Mouse (Mus musculus) CH12.LX (cell line): ENCODE measurements around the gene Slc44a4. TPM values are rescaled to one million over a fixed set of nuclear protein-coding genes. Genes with fewer than 3 reads are reported as not detected.

Source experiments
- DNase-seq: peaks from one replicate; pipeline ENCODE4 v3.0.0-alpha.2; 2013; ENCODE audit errors: extremely low read depth
- H3K27ac ChIP-seq: 2 replicates; pipeline ENCODE4 v1.5.1; 2012; ENCODE audit warnings: low read depth, mild to moderate bottlenecking, control low read depth, moderate library complexity; ENCODE audit not compliant: insufficient read depth
- H3K27me3 ChIP-seq: replicated peaks from 2 replicates; pipeline ENCODE3; 2012; ENCODE audit warnings: inconsistent platforms
- H3K36me3 ChIP-seq, 2 experiments: replicated peaks in 1 of 2; 2 replicates each; pipeline versions ENCODE3 to v1.6.1; 2012; ENCODE audit warnings: inconsistent platforms in 1 of 2, low read length in 1 of 2, mild to moderate bottlenecking in 1 of 2, mixed read lengths in 1 of 2, moderate library complexity in 1 of 2; ENCODE audit not compliant: control insufficient read depth in 1 of 2, insufficient read depth in 1 of 2
- H3K4me1 ChIP-seq, 2 experiments: 2 replicates each; pipeline ENCODE4 v1.6.1; 2012; ENCODE audit warnings: inconsistent platforms in 1 of 2, moderate library complexity in 1 of 2; ENCODE audit not compliant: insufficient read depth in 2 of 2, control insufficient read depth in 1 of 2
- H3K4me2 ChIP-seq: 2 replicates; pipeline ENCODE4 v1.6.1; 2012; ENCODE audit warnings: low read depth, mild to moderate bottlenecking, control low read depth; ENCODE audit not compliant: poor library complexity, insufficient read depth, severe bottlenecking
- H3K4me3 ChIP-seq, 3 experiments: fragments of 150-350 bp in 1 of 3; sonication (generic) in 1 of 3; replicated peaks in 1 of 3; 2 replicates each; pipeline versions ENCODE3 to v1.5.1; 2011 to 2012; ENCODE audit warnings: low read depth in 2 of 3, low read length in 2 of 3, mild to moderate bottlenecking in 2 of 3, moderate library complexity in 2 of 3, control low read depth in 1 of 3, improper control_type of control experiment in 1 of 3, inconsistent platforms in 1 of 3, mixed read lengths in 1 of 3; ENCODE audit not compliant: poor library complexity in 1 of 3
- H3K79me2 ChIP-seq: replicated peaks from 2 replicates; pipeline ENCODE4 v1.6.1; 2012; ENCODE audit warnings: mild to moderate bottlenecking, moderate library complexity; ENCODE audit not compliant: control insufficient read depth, poor library complexity, insufficient read depth, severe bottlenecking; ENCODE audit errors: extremely low read depth
- H3K9ac ChIP-seq: 2 replicates; pipeline ENCODE4 v1.6.1; 2012; ENCODE audit warnings: low read depth, mild to moderate bottlenecking, control low read depth, moderate library complexity; ENCODE audit not compliant: insufficient read depth
- H3K9me3 ChIP-seq: replicated peaks from 2 replicates; pipeline ENCODE3; 2012; ENCODE audit warnings: low read length, inconsistent platforms, mixed read lengths
- BHLHE40 ChIP-seq: IDR thresholded peaks from 2 replicates; pipeline ENCODE4 v1.6.1; 2011; ENCODE audit warnings: mild to moderate bottlenecking, low read depth, low read length, improper control_type of control experiment
- CTCF ChIP-seq, 2 experiments: IDR thresholded peaks in 1 of 2; conservative IDR thresholded peaks in 1 of 2; 2 replicates each; pipeline ENCODE4 v1.5.1; 2011 to 2012; ENCODE audit warnings: low read depth in 2 of 2, low read length in 2 of 2, improper control_type of control experiment in 1 of 2, inconsistent platforms in 1 of 2, mild to moderate bottlenecking in 1 of 2, moderate library complexity in 1 of 2
- ETS1 ChIP-seq: conservative IDR thresholded peaks from 2 replicates; pipeline ENCODE4 v1.6.1; 2012; ENCODE audit warnings: low read depth, mild to moderate bottlenecking, inconsistent platforms, low read length, improper control_type of control experiment, moderate library complexity
- HCFC1 ChIP-seq: IDR thresholded peaks from 2 replicates; pipeline ENCODE4 v1.6.1; 2012; ENCODE audit warnings: low read depth, mild to moderate bottlenecking, inconsistent platforms, low read length, improper control_type of control experiment
- IRF4 ChIP-seq: IDR thresholded peaks from 2 replicates; pipeline ENCODE4 v1.6.1; 2014; ENCODE audit warnings: low read depth, mild to moderate bottlenecking, inconsistent platforms, low read length, improper control_type of control experiment
- JUN ChIP-seq: IDR thresholded peaks from 2 replicates; pipeline ENCODE4 v1.6.1; 2011; ENCODE audit warnings: low read depth, mild to moderate bottlenecking, low read length, improper control_type of control experiment, moderate library complexity; ENCODE audit not compliant: insufficient read depth
- MAX ChIP-seq: IDR thresholded peaks from 2 replicates; pipeline ENCODE4 v1.6.1; 2011; ENCODE audit warnings: low read length, improper control_type of control experiment
- NRF1 ChIP-seq: IDR thresholded peaks from 2 replicates; pipeline ENCODE4 v1.6.1; 2014; ENCODE audit warnings: low read depth, mild to moderate bottlenecking, inconsistent platforms, low read length, improper control_type of control experiment, moderate library complexity
- PAX5 ChIP-seq: IDR thresholded peaks from 2 replicates; pipeline ENCODE4 v1.6.1; 2012; ENCODE audit warnings: low read length, inconsistent platforms, mixed read lengths
- POLR2A ChIP-seq: IDR thresholded peaks from 2 replicates; pipeline ENCODE4 v1.6.1; 2011; ENCODE audit warnings: low read depth, mild to moderate bottlenecking, improper control_type of control experiment, low read length
- RAD21 ChIP-seq: IDR thresholded peaks from 2 replicates; pipeline ENCODE4 v1.6.1; 2011; ENCODE audit warnings: low read depth, mild to moderate bottlenecking, low read length, improper control_type of control experiment, moderate library complexity
- RCOR1 ChIP-seq: conservative IDR thresholded peaks from 2 replicates; pipeline ENCODE4 v1.6.1; 2012; ENCODE audit warnings: low read depth, mild to moderate bottlenecking, inconsistent platforms, low read length, improper control_type of control experiment
- SIN3A ChIP-seq: IDR thresholded peaks from 2 replicates; pipeline ENCODE4 v1.6.1; 2012; ENCODE audit warnings: low read length, improper control_type of control experiment, inconsistent platforms
- SMC3 ChIP-seq: IDR thresholded peaks from 2 replicates; pipeline ENCODE4 v1.6.1; 2011; ENCODE audit warnings: low read depth, low read length, improper control_type of control experiment
- UBTF ChIP-seq: IDR thresholded peaks from 2 replicates; pipeline ENCODE4 v1.6.1; 2012; ENCODE audit warnings: low read depth, mild to moderate bottlenecking, inconsistent platforms, low read length, improper control_type of control experiment, moderate library complexity
- USF1 ChIP-seq: IDR thresholded peaks from 2 replicates; pipeline ENCODE4 v1.6.1; 2014; ENCODE audit warnings: low read depth, mild to moderate bottlenecking, inconsistent platforms, low read length, improper control_type of control experiment
- ZMIZ1 ChIP-seq: IDR thresholded peaks from 2 replicates; pipeline ENCODE4 v1.6.1; 2012; ENCODE audit warnings: low read depth, mild to moderate bottlenecking, inconsistent platforms, low read length, improper control_type of control experiment
- dilution Hi-C: fragments of 300-500 bp; cut with MboI; formaldehyde crosslinking; loops from 2 replicates; pipeline ENCODE4 v1.14.3; 2020; ENCODE audit warnings: low sequenced_read_pairs; ENCODE audit not compliant: extremely low pct_unique_long_range_greater_than_20kb, extremely low pct_ligation_motif_present
- in situ Hi-C: fragments of 300-500 bp; cut with MboI; formaldehyde crosslinking; loops from 3 replicates; pipeline ENCODE4 v1.14.3; 2019; ENCODE audit warnings: low sequenced_read_pairs, low pct_ligation_motif_present, low pct_unique_long_range_greater_than_20kb, mixed read lengths
- polyA plus RNA-seq: library from polyadenylated mRNA; unstranded; fragments of >175 nt; gene quantifications from 2 replicates; pipeline ENCODE4 v1.2.1, GENCODE M21; 2012; ENCODE audit warnings: low read depth; ENCODE audit not compliant: insufficient read length
- total RNA-seq, 2 experiments: library from RNA; depleted of rRNA; stranded (reverse); fragments of 300-350 nt in 1 of 2; fragments of >200 nt in 1 of 2; gene quantifications; 2 replicates each; pipeline ENCODE4 v1.2.3; 2012 to 2014

The Slc44a4 gene
- total and polyA plus RNA-seq, 3 experiments: 0.55 to 1.4 (median 0.62) TPM

DNA sequence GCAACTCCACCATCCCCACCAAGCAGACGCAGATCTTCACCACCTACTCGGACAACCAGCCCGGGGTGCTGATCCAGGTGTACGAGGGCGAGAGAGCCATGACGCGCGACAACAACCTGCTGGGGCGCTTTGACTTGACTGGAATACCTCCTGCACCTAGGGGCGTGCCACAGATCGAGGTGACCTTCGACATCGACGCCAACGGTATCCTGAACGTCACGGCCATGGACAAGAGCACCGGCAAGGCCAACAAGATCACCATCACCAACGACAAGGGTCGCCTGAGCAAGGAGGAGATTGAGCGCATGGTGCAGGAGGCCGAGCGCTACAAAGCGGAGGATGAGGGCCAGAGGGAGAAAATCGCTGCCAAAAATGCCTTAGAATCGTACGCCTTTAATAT lies 64.0 kb downstream of the Slc44a4 start:
- H3K9me3 ChIP-seq: peaks cover 2% of the 10 kb centered on the region
- TF ChIP-seq POLR2A (no peak), NRF1 (no peak), SIN3A (no peak), MAX (no peak), USF1 (no peak), PAX5 (no peak), CTCF (conservative IDR thresholded peaks at IDR 0.05 in 1 of 2, IDR thresholded peaks at IDR 0.05 in 1 of 2; ENCODE audit: low read depth in 2 of 2, low read length in 2 of 2) (no peak), RAD21 (no peak), HCFC1 (no peak), ZMIZ1 (no peak)
- peaks cover 2 to 22% of the 10 kb centered on the region in 2 experiments for H3K36me3 ChIP-seq
- dilution Hi-C loops: no loop called here
- H3K9ac ChIP-seq: no peak overlapping the region
- H3K4me3 ChIP-seq: no peak overlapping the region
- peaks cover 15% of the 10 kb centered on the region for H3K79me2 ChIP-seq
- no peak for DNase-seq
- in situ Hi-C loops: no loop called here
- no peak overlapping the region for H3K4me2 ChIP-seq
- peaks cover 2 to 9% of the 10 kb centered on the region in 2 experiments; a peak in 3 of 4 replicates for H3K4me1 ChIP-seq
- H3K27ac ChIP-seq: no peak overlapping the region
- no peaks in the 10 kb centered on the region for H3K27me3 ChIP-seq

DNA sequence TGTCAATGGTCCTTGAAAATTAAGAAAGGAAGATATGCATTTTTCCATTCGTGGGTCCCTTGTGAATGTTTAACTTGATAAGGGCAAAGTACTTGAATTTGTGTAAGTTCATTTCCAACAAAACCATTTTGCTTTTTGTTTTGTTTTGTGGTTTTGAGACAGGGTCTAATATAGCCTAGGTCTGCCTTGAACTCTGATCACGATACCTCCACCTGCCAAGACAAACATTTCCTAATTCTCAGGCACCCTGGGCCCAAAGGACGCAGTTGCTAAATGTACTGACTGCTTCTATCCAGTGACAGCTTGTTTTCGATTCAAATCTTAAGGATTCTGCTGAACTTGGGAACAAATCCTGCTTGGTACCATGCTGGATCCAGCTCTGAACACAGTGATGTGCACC lies 65.4 kb downstream of the Slc44a4 start:
- in situ Hi-C loops (no loop called here), dilution Hi-C loops (no loop called here)
- Histone ChIP-seq H3K27ac (no peak overlapping the region), H3K9ac (no peak overlapping the region), H3K36me3 (peaks cover 3 to 27% of the 10 kb centered on the region in 2 experiments), H3K79me2 (peaks cover 24% of the 10 kb centered on the region), H3K27me3 (no peaks in the 10 kb centered on the region), H3K9me3 (peaks cover 2% of the 10 kb centered on the region), H3K4me1 (peaks cover 2 to 16% of the 10 kb centered on the region in 2 experiments; a peak in 3 of 4 replicates), H3K4me3 (no peak overlapping the region), H3K4me2 (no peak overlapping the region)
- no peak for DNase-seq
- no peak for TF ChIP-seq SIN3A
- TF ChIP-seq MAX: no peak
- TF ChIP-seq BHLHE40: no peak
- TF ChIP-seq ETS1: no peak
- TF ChIP-seq UBTF: no peak
- TF ChIP-seq SMC3: no peak
- no peak for TF ChIP-seq RCOR1
- no peak for TF ChIP-seq RAD21
- TF ChIP-seq PAX5: no peak
- no peak for TF ChIP-seq IRF4
- no peak for TF ChIP-seq JUN
- TF ChIP-seq HCFC1: no peak

Other genes starting within 250 kb of the Slc44a4 start
Only the 20 nearest of the 37 such genes appear.
- not detected in 2 replicates for gene Cyp21a1, start 109.9 kb upstream of the Slc44a4 start, total RNA-seq (2012; rRNA removed)
- gene Cyp21a1, start 109.9 kb upstream of the Slc44a4 start, total RNA-seq (2014; rRNA removed): not detected in 2 replicates
- not detected in 2 replicates for gene Cyp21a1, start 109.9 kb upstream of the Slc44a4 start, polyA plus RNA-seq
- gene Stk19, start 77.5 kb upstream of the Slc44a4 start, total RNA-seq (2012; rRNA removed): 27.7 and 32.9 TPM in 2 replicates
- 21.2 and 22.6 TPM in 2 replicates for gene Stk19, start 77.5 kb upstream of the Slc44a4 start, total RNA-seq (2014; rRNA removed)
- gene Stk19, start 77.5 kb upstream of the Slc44a4 start, polyA plus RNA-seq: 37.1 and 41.3 TPM in 2 replicates
- 16.3 and 17.2 TPM in 2 replicates for gene Dxo, start 77.4 kb upstream of the Slc44a4 start, total RNA-seq (2012; rRNA removed)
- gene Dxo, start 77.4 kb upstream of the Slc44a4 start, total RNA-seq (2014; rRNA removed): 6.3 and 10.0 TPM in 2 replicates
- 26.9 and 31.6 TPM in 2 replicates for gene Dxo, start 77.4 kb upstream of the Slc44a4 start, polyA plus RNA-seq
- gene Skiv2l, start 64.3 kb upstream of the Slc44a4 start, total RNA-seq (2012; rRNA removed): 50.5 and 52.9 TPM in 2 replicates
- 22.0 and 26.1 TPM in 2 replicates for gene Skiv2l, start 64.3 kb upstream of the Slc44a4 start, total RNA-seq (2014; rRNA removed)
- 35.2 and 44.1 TPM in 2 replicates for gene Skiv2l, start 64.3 kb upstream of the Slc44a4 start, polyA plus RNA-seq
- gene Nelfe, start 64.1 kb upstream of the Slc44a4 start, total RNA-seq (2012; rRNA removed): 55.6 and 60.0 TPM in 2 replicates
- gene Nelfe, start 64.1 kb upstream of the Slc44a4 start, total RNA-seq (2014; rRNA removed): 38.7 and 39.6 TPM in 2 replicates
- 159 and 177 TPM in 2 replicates for gene Nelfe, start 64.1 kb upstream of the Slc44a4 start, polyA plus RNA-seq
- gene Cfb, start 51.9 kb upstream of the Slc44a4 start, total RNA-seq (2012; rRNA removed): 0.25 and 0.34 TPM in 2 replicates
- gene Cfb, start 51.9 kb upstream of the Slc44a4 start, total RNA-seq (2014; rRNA removed): not detected in 2 replicates
- 3.4 and 5.9 TPM in 2 replicates for gene Cfb, start 51.9 kb upstream of the Slc44a4 start, polyA plus RNA-seq
- 6.9 and 9.3 TPM in 2 replicates for gene Zbtb12, start 35.0 kb upstream of the Slc44a4 start, total RNA-seq (2012; rRNA removed)
- 2.2 and 2.4 TPM in 2 replicates for gene Zbtb12, start 35.0 kb upstream of the Slc44a4 start, total RNA-seq (2014; rRNA removed)
- 8.0 and 8.5 TPM in 2 replicates for gene Zbtb12, start 35.0 kb upstream of the Slc44a4 start, polyA plus RNA-seq
- gene Gm20547, start 32.4 kb upstream of the Slc44a4 start, total RNA-seq (2012; rRNA removed): not detected in 2 replicates
- gene Gm20547, start 32.4 kb upstream of the Slc44a4 start, total RNA-seq (2014; rRNA removed): not detected in 2 replicates
- not detected in 2 replicates for gene Gm20547, start 32.4 kb upstream of the Slc44a4 start, polyA plus RNA-seq
- 2.3 and 3.1 TPM in 2 replicates for gene C2, start 16.2 kb upstream of the Slc44a4 start, total RNA-seq (2012; rRNA removed)
- 0.69 and 1.3 TPM in 2 replicates for gene C2, start 16.2 kb upstream of the Slc44a4 start, total RNA-seq (2014; rRNA removed)
- gene C2, start 16.2 kb upstream of the Slc44a4 start, polyA plus RNA-seq: 4.3 and 6.6 TPM in 2 replicates
- 118 and 150 TPM in 2 replicates for gene Ehmt2, start 16.0 kb upstream of the Slc44a4 start, total RNA-seq (2012; rRNA removed)
- gene Ehmt2, start 16.0 kb upstream of the Slc44a4 start, total RNA-seq (2014; rRNA removed): 68.7 and 73.5 TPM in 2 replicates
- 100 and 113 TPM in 2 replicates for gene Ehmt2, start 16.0 kb upstream of the Slc44a4 start, polyA plus RNA-seq
- 27.5 and 31.2 TPM in 2 replicates for gene Neu1, start 16.8 kb downstream of the Slc44a4 start, total RNA-seq (2012; rRNA removed)
- 28.8 and 32.0 TPM in 2 replicates for gene Neu1, start 16.8 kb downstream of the Slc44a4 start, total RNA-seq (2014; rRNA removed)
- 31.9 and 35.4 TPM in 2 replicates for gene Neu1, start 16.8 kb downstream of the Slc44a4 start, polyA plus RNA-seq
- 0.08 and 0.25 TPM in 2 replicates for gene Hspa1b, start 44.8 kb downstream of the Slc44a4 start, total RNA-seq (2012; rRNA removed)
- gene Hspa1b, start 44.8 kb downstream of the Slc44a4 start, total RNA-seq (2014; rRNA removed): 0.15 and 0.30 TPM in 2 replicates
- 0.15 TPM in 1 of 2 replicates, not detected in the other for gene Hspa1b, start 44.8 kb downstream of the Slc44a4 start, polyA plus RNA-seq
- not detected in 2 replicates for gene Gm20481, start 55.4 kb downstream of the Slc44a4 start, total RNA-seq (2012; rRNA removed)
- gene Gm20481, start 55.4 kb downstream of the Slc44a4 start, total RNA-seq (2014; rRNA removed): not detected in 2 replicates
- gene Gm20481, start 55.4 kb downstream of the Slc44a4 start, polyA plus RNA-seq: not detected in 2 replicates
- gene Hspa1a, start 57.7 kb downstream of the Slc44a4 start, total RNA-seq (2012; rRNA removed): not detected in 2 replicates
- not detected in 2 replicates for gene Hspa1a, start 57.7 kb downstream of the Slc44a4 start, total RNA-seq (2014; rRNA removed)
- gene Hspa1a, start 57.7 kb downstream of the Slc44a4 start, polyA plus RNA-seq: not detected in 2 replicates
- 0.30 and 0.38 TPM in 2 replicates for gene Hspa1l, start 58.2 kb downstream of the Slc44a4 start, total RNA-seq (2012; rRNA removed)
- gene Hspa1l, start 58.2 kb downstream of the Slc44a4 start, total RNA-seq (2014; rRNA removed): not detected in 2 replicates
- gene Hspa1l, start 58.2 kb downstream of the Slc44a4 start, polyA plus RNA-seq: 1.1 and 1.4 TPM in 2 replicates
- gene Lsm2, start 67.4 kb downstream of the Slc44a4 start, total RNA-seq (2012; rRNA removed): 104 and 120 TPM in 2 replicates
- gene Lsm2, start 67.4 kb downstream of the Slc44a4 start, total RNA-seq (2014; rRNA removed): 134 and 135 TPM in 2 replicates
- gene Lsm2, start 67.4 kb downstream of the Slc44a4 start, polyA plus RNA-seq: 274 and 345 TPM in 2 replicates
- 238 and 277 TPM in 2 replicates for gene Vars, start 86.5 kb downstream of the Slc44a4 start, total RNA-seq (2012; rRNA removed)
- 90.3 and 97.4 TPM in 2 replicates for gene Vars, start 86.5 kb downstream of the Slc44a4 start, total RNA-seq (2014; rRNA removed)
- 253 and 280 TPM in 2 replicates for gene Vars, start 86.5 kb downstream of the Slc44a4 start, polyA plus RNA-seq
- gene Vwa7, start 102.1 kb downstream of the Slc44a4 start, total RNA-seq (2012; rRNA removed): 0.42 and 0.46 TPM in 2 replicates
- gene Vwa7, start 102.1 kb downstream of the Slc44a4 start, total RNA-seq (2014; rRNA removed): 0.07 TPM in 1 of 2 replicates, not detected in the other
- gene Vwa7, start 102.1 kb downstream of the Slc44a4 start, polyA plus RNA-seq: 0.94 and 1.2 TPM in 2 replicates
- 94.1 and 124 TPM in 2 replicates for gene Sapcd1, start 113.5 kb downstream of the Slc44a4 start, total RNA-seq (2012; rRNA removed)
- 130 and 142 TPM in 2 replicates for gene Sapcd1, start 113.5 kb downstream of the Slc44a4 start, total RNA-seq (2014; rRNA removed)
- 94.4 and 105 TPM in 2 replicates for gene Sapcd1, start 113.5 kb downstream of the Slc44a4 start, polyA plus RNA-seq
- 11.5 and 13.1 TPM in 2 replicates for gene Msh5, start 132.3 kb downstream of the Slc44a4 start, total RNA-seq (2012; rRNA removed)
- 6.1 and 7.6 TPM in 2 replicates for gene Msh5, start 132.3 kb downstream of the Slc44a4 start, total RNA-seq (2014; rRNA removed)
- gene Msh5, start 132.3 kb downstream of the Slc44a4 start, polyA plus RNA-seq: 10.6 and 12.1 TPM in 2 replicates